Mouse (Mus musculus) urinary bladder, postnatal 36 days (tissue): Measurements from ENCODE around the gene Hist1h2ac.
"Not testable (repeated sequence)": the region's sequence is repeated elsewhere in the genome, so short reads cannot be mapped to it uniquely, and the experiment has no call there.

Source experiments
- DNase-seq, 2 experiments: peaks; one replicate each; pipeline ENCODE4 v3.0.0; 2022; ENCODE audit warnings: low spot score in 2 of 2, mixed read lengths in 1 of 2

Gene Hist1h2ac

DNA sequence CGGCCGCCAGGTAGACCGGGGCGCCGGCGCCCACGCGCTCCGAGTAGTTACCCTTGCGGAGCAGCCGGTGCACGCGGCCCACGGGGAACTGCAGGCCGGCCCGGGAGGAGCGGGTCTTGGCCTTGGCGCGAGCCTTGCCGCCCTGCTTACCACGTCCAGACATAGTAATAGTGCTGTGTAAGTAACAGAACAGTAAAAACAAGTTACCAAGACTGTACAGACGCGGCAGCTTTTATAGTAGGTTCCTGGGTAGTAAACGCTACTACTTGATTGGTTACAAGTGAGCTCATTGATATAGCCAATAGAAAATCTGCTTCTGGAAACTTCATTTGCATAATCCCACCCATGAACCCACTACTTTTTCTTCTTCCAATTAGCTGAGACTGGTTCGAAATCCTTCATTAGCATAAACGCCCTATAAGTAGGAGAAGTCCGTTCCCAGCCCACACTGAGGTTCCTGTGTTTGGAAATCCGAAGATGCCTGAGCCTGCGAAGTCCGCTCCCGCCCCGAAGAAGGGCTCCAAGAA is at the start of gene Hist1h2ac, which contains the start of gene Hist1h2bc:
TSS of gene Hist1h2ac (minus strand) at position 194 of the 527 bp plus-strand sequence.
TSS of gene Hist1h2bc (plus strand) at position 445 of the 527 bp plus-strand sequence.
- peak; percentile 73 to 79 for DNase-seq

GRCm38 (mm10) chr13:23732156-23732804 is 48.5 kb upstream of the Hist1h2ac start:
- DNase-seq = no peak

DNA sequence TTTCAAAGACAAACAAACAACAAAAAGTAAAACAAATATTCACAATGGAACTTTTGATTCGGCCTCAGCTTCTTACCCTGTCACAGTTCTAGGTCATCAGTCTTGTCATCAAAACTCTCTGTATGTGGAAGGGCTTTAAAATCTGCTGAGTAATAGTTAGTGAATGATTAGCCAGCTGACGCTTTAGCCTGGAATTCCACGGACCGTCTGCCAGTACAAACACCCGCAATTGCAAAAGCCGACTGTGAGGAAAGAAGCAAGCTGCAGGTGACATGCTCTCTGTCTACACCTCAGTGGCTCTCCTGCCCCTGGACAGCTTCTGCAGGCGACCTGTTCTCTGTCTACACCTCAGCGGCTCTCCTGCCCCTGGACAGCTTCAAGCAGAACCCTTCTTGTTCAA is 46.7 kb upstream of the Hist1h2ac start:
- peak; percentile 32 to 52 for DNase-seq

DNA sequence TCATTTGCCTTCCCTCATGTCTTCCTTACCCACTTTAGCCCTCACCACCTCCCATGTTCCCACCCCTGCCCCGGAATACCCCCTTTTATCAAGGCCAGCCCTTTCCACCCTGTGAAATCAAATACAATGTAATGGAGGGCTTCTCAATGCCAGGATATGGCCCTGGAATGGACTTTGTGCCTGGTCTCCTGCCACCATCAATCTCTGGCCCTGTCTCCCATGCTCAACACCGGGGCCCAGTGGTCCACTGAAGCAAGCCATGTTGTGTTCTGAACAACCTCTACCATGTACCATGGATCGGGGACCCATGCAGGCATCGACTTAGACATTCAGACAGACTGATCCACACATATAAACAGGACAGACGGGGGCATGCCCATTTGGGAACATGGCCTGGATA is 46.0 kb upstream of the Hist1h2ac start:
- DNase-seq = no peak

- no peak for DNase-seq
These were observed 45.4 kb upstream of the Hist1h2ac start for GRCm38 (mm10) chr13:23729192-23729525.

GRCm38 (mm10) chr13:23728472-23729191 is 44.9 kb upstream of the Hist1h2ac start:
- no peak for DNase-seq

GRCm38 (mm10) chr13:23725213-23725612 is 41.5 kb upstream of the Hist1h2ac start:
- no peak for DNase-seq

DNA sequence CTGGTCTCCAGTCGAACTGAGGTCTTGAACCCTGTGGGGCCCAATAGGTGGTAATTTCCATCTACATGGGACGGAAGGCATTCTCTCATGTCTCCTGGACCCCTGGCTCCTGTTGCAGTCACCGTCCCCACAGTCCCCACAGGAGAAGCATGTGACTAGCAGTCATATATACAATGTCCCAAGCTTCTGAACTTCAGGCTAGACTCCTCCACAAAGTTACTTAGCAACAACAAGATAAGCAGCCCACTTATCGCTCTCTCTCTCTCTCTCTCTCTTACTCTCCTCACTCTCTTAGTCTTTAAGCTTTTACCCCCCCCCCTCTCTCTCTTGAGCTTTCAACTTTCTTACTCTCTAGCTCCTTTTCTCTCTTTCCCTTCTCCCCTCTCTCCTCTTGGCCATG is 40.5 kb upstream of the Hist1h2ac start:
- DNase-seq = no peak

DNA sequence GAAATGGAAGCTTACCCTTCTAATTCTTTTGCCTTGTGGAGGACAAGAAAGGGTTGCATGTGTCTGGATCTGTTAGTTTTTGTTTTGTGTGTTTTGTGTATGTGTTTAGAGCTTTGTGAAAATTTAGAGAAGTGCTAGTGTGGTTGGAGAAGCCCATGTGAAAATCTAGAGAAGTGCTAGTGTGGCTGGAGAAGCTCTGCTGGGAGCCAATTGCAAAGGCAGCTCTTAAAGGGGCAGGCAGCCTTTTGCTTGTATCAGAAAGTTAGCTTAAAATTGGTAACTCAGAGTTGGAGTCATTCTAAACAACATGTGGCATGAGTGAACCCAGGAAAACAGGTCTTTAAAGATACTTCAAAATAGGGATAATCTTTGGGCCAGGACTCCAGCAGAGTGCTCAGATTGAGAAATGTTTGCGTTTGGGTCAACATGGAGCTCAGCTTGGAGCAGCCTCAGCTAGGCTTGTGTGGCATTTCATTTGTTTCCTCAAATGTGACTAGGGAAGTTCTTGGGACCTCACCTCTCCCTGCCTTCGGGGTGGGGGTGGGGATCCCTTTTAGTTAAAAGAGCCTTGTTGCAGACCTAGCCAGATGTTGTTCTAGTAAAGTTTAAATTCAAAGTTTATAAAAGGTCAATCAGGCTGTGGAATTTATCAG is 34.0 kb upstream of the Hist1h2ac start:
- DNase-seq = not testable (repeated sequence)

GRCm38 (mm10) chr13:23717176-23717575 is 33.4 kb upstream of the Hist1h2ac start:
- no peak for DNase-seq

- no peak for DNase-seq
These were observed 32.7 kb upstream of the Hist1h2ac start for GRCm38 (mm10) chr13:23716261-23717042.

DNA sequence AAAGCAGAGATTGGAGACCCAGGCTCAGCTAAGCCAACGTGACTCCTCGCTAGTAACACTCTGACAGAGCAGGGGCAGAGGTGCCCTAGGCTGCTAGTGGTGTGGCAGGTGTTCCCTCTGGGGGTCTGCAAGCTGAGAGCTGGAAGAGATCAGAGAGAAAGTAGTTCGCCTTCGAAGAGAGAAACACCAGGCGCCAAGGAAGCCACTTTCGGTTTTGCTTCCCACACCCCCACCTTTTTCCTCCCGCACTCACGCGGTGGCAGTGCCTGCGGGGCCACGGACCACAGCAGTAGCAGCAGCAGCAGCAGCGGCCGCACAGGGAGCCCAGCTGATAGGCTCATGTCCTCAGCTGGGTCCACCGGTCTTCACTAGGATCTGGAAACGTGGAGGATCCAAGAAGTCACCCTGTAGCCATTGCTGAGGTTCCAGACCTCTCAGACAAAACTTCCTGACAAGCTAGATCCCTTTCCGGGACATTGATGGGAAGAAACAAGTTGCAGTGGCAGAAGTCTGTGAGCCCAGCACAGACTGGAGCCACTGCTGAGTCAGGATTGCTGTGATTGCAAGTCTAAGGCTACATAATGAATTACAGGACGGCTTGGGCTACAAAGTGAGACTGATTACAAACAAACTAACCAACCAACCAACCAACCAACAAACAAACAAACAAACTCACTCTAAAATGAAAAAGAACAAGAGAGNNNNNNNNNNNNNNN is 26.8 kb upstream of the Hist1h2ac start, which contains the start of gene Hfe:
TSS of gene Hfe (minus strand) at position 481 of the 716 bp plus-strand sequence.
- peak; percentile 40 to 53 for DNase-seq

DNA sequence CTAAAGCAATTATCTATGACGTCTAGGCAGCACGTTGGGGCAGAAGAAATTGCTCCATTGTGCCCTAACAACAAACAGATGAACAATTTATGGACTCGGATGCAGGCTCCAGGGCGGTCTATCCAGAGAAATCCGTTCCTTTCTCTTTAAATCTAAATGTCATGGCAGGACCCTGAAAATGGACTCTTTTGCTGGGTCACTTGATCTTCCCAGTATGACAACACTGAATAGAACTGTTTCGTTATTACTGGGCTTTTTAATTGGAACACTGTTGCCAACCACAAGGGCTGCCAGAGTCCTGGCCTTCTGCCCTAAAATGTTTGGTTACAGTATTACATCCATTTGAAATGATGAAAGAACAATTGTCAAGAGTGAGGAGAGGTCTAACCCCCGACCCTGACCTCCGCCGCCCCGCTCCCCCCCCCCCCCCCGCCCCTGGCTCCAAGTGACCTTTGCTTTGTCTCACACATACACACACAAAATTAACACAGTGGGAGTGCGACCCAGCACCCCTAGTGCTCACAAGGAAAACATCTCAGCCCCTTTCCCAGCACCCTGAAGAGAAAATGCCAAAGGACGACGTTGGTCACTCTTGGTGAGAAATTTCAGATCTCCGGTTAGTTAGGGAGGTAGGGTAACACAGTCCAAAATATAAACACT is 26.1 kb upstream of the Hist1h2ac start:
- peak in 1 of 2 experiments; percentile 24 for DNase-seq

- no peak for DNase-seq
These were observed 24.9 kb upstream of the Hist1h2ac start for GRCm38 (mm10) chr13:23708654-23709053.

DNA sequence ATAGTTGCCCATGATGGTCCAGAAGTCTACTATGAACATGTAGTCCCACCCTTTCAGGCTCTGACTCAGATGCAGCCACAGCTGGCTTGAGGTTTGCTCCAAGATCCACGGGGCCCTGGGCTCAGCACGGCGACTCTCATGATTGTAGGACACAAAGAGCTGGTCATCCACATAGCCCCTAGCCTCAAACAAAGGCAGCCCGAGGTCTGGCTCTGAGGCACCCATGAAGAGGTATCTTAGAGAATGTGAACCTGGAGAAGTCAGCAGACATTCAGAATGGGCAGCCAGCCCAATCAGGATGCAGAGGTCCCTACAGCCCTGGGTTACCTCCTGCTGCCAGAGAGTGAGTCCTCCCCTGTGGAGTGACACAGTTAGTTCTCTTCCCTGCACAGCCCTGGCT is 24.3 kb upstream of the Hist1h2ac start:
- DNase-seq = no peak

- DNase-seq = no peak
These were observed 23.0 kb upstream of the Hist1h2ac start for GRCm38 (mm10) chr13:23706771-23707170.

DNA sequence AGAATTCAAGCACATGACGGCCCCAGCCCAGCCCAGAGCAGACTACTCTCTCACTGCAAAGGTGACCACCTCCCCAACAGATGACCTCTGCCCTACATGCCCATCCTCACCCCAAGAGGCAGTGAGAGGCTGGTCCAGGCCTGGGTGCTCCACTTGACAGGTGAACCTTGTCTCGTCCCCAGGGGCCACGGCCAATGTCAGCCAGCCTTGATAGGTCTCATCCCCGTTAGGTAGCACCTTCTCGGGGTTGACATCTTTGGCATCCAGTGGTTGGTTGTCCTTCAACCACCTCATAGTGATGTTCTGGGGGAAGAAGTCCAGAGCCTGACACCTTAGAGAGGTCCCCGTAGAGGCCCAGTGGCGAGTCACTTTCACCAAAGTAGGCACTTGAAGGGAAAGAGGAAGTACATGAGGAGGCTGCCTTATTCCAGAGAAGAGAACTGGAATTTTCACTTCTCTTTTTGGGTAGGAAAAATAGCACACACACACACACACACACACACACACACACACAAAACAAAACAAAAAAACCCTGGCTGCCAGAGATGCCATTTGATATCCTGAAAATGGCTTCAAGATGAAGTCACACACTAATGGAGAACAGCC is 22.1 kb upstream of the Hist1h2ac start:
- DNase-seq = no peak

GRCm38 (mm10) chr13:23702801-23703200 is 19.1 kb upstream of the Hist1h2ac start:
- not testable (repeated sequence) for DNase-seq

DNA sequence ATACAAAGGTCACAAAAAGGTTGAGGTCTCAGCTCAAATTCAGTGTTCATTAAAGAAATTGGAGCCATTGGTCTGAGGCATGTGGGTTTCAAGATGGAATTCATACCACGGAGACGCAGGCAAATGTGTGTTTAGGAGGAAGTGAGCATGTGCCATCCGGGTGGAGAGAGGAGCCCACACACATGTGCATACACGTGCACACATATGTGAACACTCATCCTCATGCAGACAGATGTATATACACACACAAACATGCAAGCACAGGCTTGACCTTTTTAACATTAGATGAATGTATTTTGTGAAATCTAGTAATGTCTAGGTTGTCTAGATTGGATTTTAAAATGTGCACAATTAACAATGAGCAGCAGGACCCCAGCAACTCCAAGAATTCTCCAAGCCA is 18.5 kb upstream of the Hist1h2ac start:
- DNase-seq = no peak
